10 mouse cellular contexts compared by ENCODE assay signal in genomic region chr5:96962252-96962933, GRCm38 (mm10). TPM values are rescaled to one million over a fixed set of nuclear protein-coding genes. Genes with fewer than 3 reads are reported as not detected.
A peak's percentile ranks its signal among the peaks of the same experiment; 100 is the strongest.
DNase-seq lines count a peak whose midpoint lies in the region; ATAC-seq and TF ChIP-seq lines count a peak whose summit lies in the region.
"Had no signal": no experiment of that assay in that cellular context is flagged by ENCODE, and none has a peak within 500 bp of the region (broad histone marks: within the 10 kb centered on the region; RNA-seq: fewer than 3 reads in every experiment).

No protein-coding gene starts in this region.

- H3K4me3 ChIP-seq in embryonic facial prominence, embryonic 14.5 days (ENCODE audit: low read depth, low read length), result no peak overlapping the region
- no peak overlapping the region for H3K4me3 ChIP-seq in stomach, postnatal 0 days (ENCODE audit: low read depth, low read length)
- no peak overlapping the region for H3K4me3 ChIP-seq in cerebellum, adult 2 months (replicated peaks; ENCODE audit: insufficient read depth, low read depth, low read length)
- no peak overlapping the region for H3K4me3 ChIP-seq in heart, embryonic 11.5 days (ENCODE audit: low read depth, low read length)
- H3K4me3 ChIP-seq: liver, embryonic 13.5 days had no signal

- H3K4me2 ChIP-seq in embryonic facial prominence, embryonic 14.5 days (ENCODE audit: low read depth, low read length), result no peak overlapping the region
- H3K4me2 ChIP-seq in stomach, postnatal 0 days (replicated peaks; ENCODE audit: low read depth), result no peak overlapping the region
- H3K4me2 ChIP-seq in heart, embryonic 11.5 days, result no peak overlapping the region
- H3K4me2 ChIP-seq: liver, embryonic 13.5 days had no signal

- TF ChIP-seq CTCF in stomach, postnatal 0 days (IDR thresholded peaks at IDR 0.05; ENCODE audit: low read depth), result no peak
- no peak for TF ChIP-seq CTCF in cerebellum, adult 2 months (IDR thresholded peaks at IDR 0.05; ENCODE audit: borderline replicate concordance, insufficient read depth, low read depth, low read length)

- H3K9me3 ChIP-seq in embryonic facial prominence, embryonic 14.5 days (ENCODE audit: control insufficient read depth, low read length), result no peaks in the 10 kb centered on the region
- no peaks in the 10 kb centered on the region for H3K9me3 ChIP-seq in stomach, postnatal 0 days (ENCODE audit: control insufficient read depth, low read length)
- no peaks in the 10 kb centered on the region for H3K9me3 ChIP-seq in heart, embryonic 11.5 days (replicated peaks; ENCODE audit: control insufficient read depth, low read length)
- H3K9me3 ChIP-seq: liver, embryonic 13.5 days had no signal

- no peaks in the 10 kb centered on the region for H3K27me3 ChIP-seq in embryonic facial prominence, embryonic 14.5 days (replicated peaks; ENCODE audit: control insufficient read depth, insufficient read depth, low read length)
- H3K27me3 ChIP-seq in stomach, postnatal 0 days (ENCODE audit: control insufficient read depth, insufficient read depth, low read length), result no peaks in the 10 kb centered on the region
- H3K27me3 ChIP-seq in cerebellum, adult 2 months (ENCODE audit: control insufficient read depth, insufficient read depth, low read length), result no peaks in the 10 kb centered on the region
- H3K27me3 ChIP-seq in heart, embryonic 11.5 days (ENCODE audit: control insufficient read depth, insufficient read depth, low read length), result no peaks in the 10 kb centered on the region
- H3K27me3 ChIP-seq: liver, embryonic 13.5 days had no signal

- peaks cover 18% of the 10 kb centered on the region for H3K4me1 ChIP-seq in embryonic facial prominence, embryonic 14.5 days (ENCODE audit: control insufficient read depth, insufficient read depth, low read length)
- H3K4me1 ChIP-seq in stomach, postnatal 0 days (replicated peaks; ENCODE audit: control insufficient read depth, insufficient read depth), result no peaks in the 10 kb centered on the region; the same call in 1 of the 2 replicates
- H3K4me1 ChIP-seq in cerebellum, adult 2 months (ENCODE audit: control insufficient read depth, insufficient read depth, low read length), result no peaks in the 10 kb centered on the region
- peaks cover 6% of the 10 kb centered on the region; the same call in 1 of the 2 replicates for H3K4me1 ChIP-seq in heart, embryonic 11.5 days (ENCODE audit: control insufficient read depth, insufficient read depth, low read length)

- peak; percentile 61 for DNase-seq in layer of hippocampus, adult 11-12 months (ENCODE audit: low spot score)
- DNase-seq in layer of hippocampus, postnatal 10 days (ENCODE audit: low spot score in 2 of 2), result no peak
- peak; percentile 82 for DNase-seq in embryonic facial prominence, embryonic 14.5 days (ENCODE audit: low spot score)
- DNase-seq in kidney, postnatal 36 days, result peak; percentile 30 to 58
- peak; percentile 12 for DNase-seq in right cerebral cortex, postnatal 14 days
- DNase-seq in stomach, postnatal 0 days (ENCODE audit: low spot score), result no peak
- no peak for DNase-seq in cerebellum, adult 2 months
- DNase-seq: liver, embryonic 13.5 days had no signal

- 39% methylated on average over 8 of the region's 8 CpGs for WGBS in embryonic facial prominence, embryonic 14.5 days
- WGBS in stomach, postnatal 0 days, result 45% methylated on average over 8 of the region's 8 CpGs
- 60% methylated on average over 8 of the region's 8 CpGs for WGBS in cerebellum, adult 2 months
- WGBS in heart, embryonic 11.5 days (ENCODE audit: insufficient replicate concordance), result 71% methylated on average over 8 of the region's 8 CpGs

- no peak overlapping the region for H3K9ac ChIP-seq in embryonic facial prominence, embryonic 14.5 days (ENCODE audit: low read depth, low read length)
- no peak overlapping the region for H3K9ac ChIP-seq in stomach, postnatal 0 days (ENCODE audit: low read length)
- no peak overlapping the region for H3K9ac ChIP-seq in heart, embryonic 11.5 days (ENCODE audit: low read depth, low read length)
- H3K9ac ChIP-seq: liver, embryonic 13.5 days had no signal

- TF ChIP-seq POLR2A in cerebellum, adult 2 months (IDR thresholded peaks at IDR 0.05; ENCODE audit: borderline replicate concordance, insufficient read depth, low read length), result no peak

- ATAC-seq in embryonic facial prominence, embryonic 14.5 days (ENCODE audit: low read depth), result peak; percentile 39; the same call in 1 of the 2 replicates
- ATAC-seq in stomach, postnatal 0 days (ENCODE audit: low FRiP score, low TSS enrichment), result no peak
- no peak for ATAC-seq in heart, embryonic 11.5 days (replicated peaks; ENCODE audit: insufficient number of reproducible peaks, low FRiP score, low TSS enrichment)
- ATAC-seq: intestine, embryonic 16.5 days had no signal

- TF ChIP-seq EP300 in stomach, postnatal 0 days (optimal IDR thresholded peaks at IDR 0.05), result no peak

- H3K36me3 ChIP-seq in embryonic facial prominence, embryonic 14.5 days (ENCODE audit: control insufficient read depth, insufficient read depth, low read length), result no peaks in the 10 kb centered on the region
- no peaks in the 10 kb centered on the region for H3K36me3 ChIP-seq in stomach, postnatal 0 days (ENCODE audit: control insufficient read depth, insufficient read depth, low read length)
- no peaks in the 10 kb centered on the region for H3K36me3 ChIP-seq in heart, embryonic 11.5 days (ENCODE audit: control insufficient read depth, insufficient read depth, low read length)
- H3K36me3 ChIP-seq: liver, embryonic 13.5 days had no signal

- no peak overlapping the region for H3K27ac ChIP-seq in embryonic facial prominence, embryonic 14.5 days (replicated peaks; ENCODE audit: low read depth, low read length)
- H3K27ac ChIP-seq in stomach, postnatal 0 days (replicated peaks), result no peak overlapping the region
- H3K27ac ChIP-seq in cerebellum, adult 2 months (ENCODE audit: insufficient read depth, low read length), result no peak overlapping the region
- no peak overlapping the region for H3K27ac ChIP-seq in heart, embryonic 11.5 days (ENCODE audit: low read depth, low read length)
- H3K27ac ChIP-seq: liver, embryonic 13.5 days had no signal

RNA-seq across cellular contexts. Expression of gene Bmp2k, which starts 35.1 kb away (rescaled TPM):
- 10 to 100 TPM; 14.6 to 15.2 TPM for total RNA-seq in layer of hippocampus, postnatal 10 days (2021)
- 12.3 and 12.7 TPM in 2 replicates for polyA plus RNA-seq in embryonic facial prominence, embryonic 14.5 days (2014; fragmentation: Nextera tagmentation; extraction: Ambion mirVana)
- 10.6 and 11.9 TPM in 2 replicates for polyA plus RNA-seq in stomach, postnatal 0 days (2015; fragmentation: Nextera tagmentation; extraction: Ambion mirVana)
- polyA plus RNA-seq in cerebellum, adult 2 months (2012; rRNA removed), result 10.3 and 11.4 TPM in 2 replicates
- 10.0 and 12.7 TPM in 2 replicates for polyA plus RNA-seq in heart, embryonic 11.5 days (2014; fragmentation: Nextera tagmentation; extraction: Ambion mirVana)

Comparison
In these comparisons a context has a peak if more than half of its experiments do, and no peak if none do; other contexts are left out.
1. DNase-seq: peak in layer of hippocampus, adult 11-12 months (single experiment), embryonic facial prominence, embryonic 14.5 days (single experiment), kidney, postnatal 36 days (2 of 2) and right cerebral cortex, postnatal 14 days (single experiment); none in layer of hippocampus, postnatal 10 days (0 of 2), stomach, postnatal 0 days (single experiment) and cerebellum, adult 2 months (0 of 2).